Mouse (Mus musculus) stomach, embryonic 15.5 days (tissue): ENCODE data around the gene Birc6. TPM values are rescaled to one million over a fixed set of nuclear protein-coding genes. Genes with fewer than 3 reads are reported as not detected.

Experiments used
- ATAC-seq: fragments of 200-750 bp; cut with Nextera tagmentation; 2 replicates; pipeline ENCODE4 v1.8.0; 2017; ENCODE audit warnings: low read depth, moderate number of reproducible peaks, moderate TSS enrichment; ENCODE audit not compliant: insufficient read depth, low FRiP score
- H3K27ac ChIP-seq: fragments of 300-500 bp; sonication (generic); 2 replicates; pipeline ENCODE4 v1.5.1; 2015; ENCODE audit warnings: mild to moderate bottlenecking, inconsistent platforms
- H3K27me3 ChIP-seq: fragments of 300-500 bp; sonication (generic); replicated peaks from 2 replicates; pipeline ENCODE4 v1.6.1; 2015; ENCODE audit warnings: inconsistent platforms
- H3K36me3 ChIP-seq: fragments of 300-500 bp; sonication (generic); 2 replicates; pipeline ENCODE4 v1.6.1; 2015; ENCODE audit warnings: inconsistent platforms
- H3K4me1 ChIP-seq: fragments of 300-500 bp; sonication (generic); 2 replicates; pipeline ENCODE4 v1.6.1; 2015; ENCODE audit warnings: inconsistent platforms
- H3K4me2 ChIP-seq: fragments of 300-500 bp; sonication (generic); 2 replicates; pipeline ENCODE4 v1.6.1; 2015; ENCODE audit warnings: mild to moderate bottlenecking, inconsistent platforms
- H3K4me3 ChIP-seq: fragments of 300-500 bp; sonication (generic); replicated peaks from 2 replicates; pipeline ENCODE4 v1.5.1; 2015; ENCODE audit warnings: inconsistent platforms
- H3K9ac ChIP-seq: fragments of 300-500 bp; sonication (generic); 2 replicates; pipeline ENCODE4 v1.6.1; 2015; ENCODE audit warnings: inconsistent platforms
- H3K9me3 ChIP-seq: fragments of 300-500 bp; sonication (generic); 2 replicates; pipeline ENCODE4 v1.6.1; 2016; ENCODE audit warnings: inconsistent platforms
- WGBS: fragments of 180-500 bp; shearing (Covaris S2); methylation state at CpG from one replicate; pipeline ENCODE4 v1.1.7; 2015; 5-methylcytosine and 5-hydroxymethylcytosine counted together
- polyA plus RNA-seq: library from polyadenylated mRNA; unstranded; fragments of >200 nt; fragmentation: Nextera tagmentation; extraction: Ambion mirVana; gene quantifications from 2 replicates; pipeline ENCODE4 v1.2.1, GENCODE M21; 2015

Birc6 gene
- 81.8 and 82.6 TPM in 2 replicates for polyA plus RNA-seq

DNA sequence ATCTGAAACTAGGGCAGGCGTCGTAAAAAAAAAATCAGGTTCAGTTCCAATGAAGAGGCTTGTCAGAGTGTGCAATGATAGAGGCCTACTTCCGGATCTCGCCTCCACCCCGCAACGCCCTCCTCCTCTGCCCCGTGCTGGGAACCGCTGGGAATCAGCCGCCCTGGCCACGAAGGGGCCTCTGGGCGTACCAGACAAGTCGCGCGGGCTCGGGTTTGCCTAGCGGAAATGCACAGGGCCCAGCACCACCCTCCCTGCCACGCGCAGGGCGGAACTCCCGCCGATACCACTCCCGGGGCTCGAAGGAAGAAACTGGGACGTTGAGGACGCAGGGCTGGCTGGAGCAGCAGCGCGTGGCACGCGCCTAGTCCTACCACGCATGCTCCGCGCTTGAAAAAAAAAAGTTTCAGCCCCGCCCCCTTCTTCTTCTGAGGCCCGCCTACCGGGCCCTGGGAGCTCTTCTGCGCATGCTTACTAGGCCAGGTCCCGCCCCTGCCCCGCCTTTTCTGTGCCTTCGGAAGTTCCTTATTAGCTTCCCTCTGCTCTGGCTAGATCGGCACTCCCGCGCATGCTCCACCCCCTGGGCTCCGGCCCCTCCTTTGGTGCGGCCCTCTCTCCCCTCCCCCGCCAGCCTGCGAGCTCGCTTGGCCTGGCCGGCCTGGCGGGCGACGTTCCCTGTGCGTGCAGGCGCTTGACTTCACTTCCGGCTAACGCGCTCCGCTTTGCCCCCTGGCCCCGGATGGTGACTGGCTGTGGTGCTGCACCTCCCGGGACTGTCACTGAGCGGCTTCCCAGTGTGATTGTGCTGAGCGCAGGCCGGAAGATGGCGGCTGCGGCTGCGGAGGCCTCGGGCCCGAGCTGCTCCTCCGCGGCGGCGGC lies at the start of gene Birc6:
Gene Birc6 (plus strand): TSS at position 567 of the 879 bp plus-strand sequence.
- Histone ChIP-seq H3K4me2 (peak within 1 kb of the TSS; percentile 64), H3K27me3 (no peaks in the 10 kb centered on the region), H3K9ac (peak within 1 kb of the TSS; percentile 82), H3K9me3 (no peaks in the 10 kb centered on the region), H3K4me1 (peaks cover 3% of the 10 kb centered on the region; the same call in 1 of the 2 replicates), H3K36me3 (no peaks in the 10 kb centered on the region), H3K4me3 (peak within 1 kb of the TSS; percentile 93), H3K27ac (peak within 1 kb of the TSS; percentile 99)
- ATAC-seq, result peak; percentile 97
- under 1% methylated on average over 68 of the region's 71 CpGs for WGBS

DNA sequence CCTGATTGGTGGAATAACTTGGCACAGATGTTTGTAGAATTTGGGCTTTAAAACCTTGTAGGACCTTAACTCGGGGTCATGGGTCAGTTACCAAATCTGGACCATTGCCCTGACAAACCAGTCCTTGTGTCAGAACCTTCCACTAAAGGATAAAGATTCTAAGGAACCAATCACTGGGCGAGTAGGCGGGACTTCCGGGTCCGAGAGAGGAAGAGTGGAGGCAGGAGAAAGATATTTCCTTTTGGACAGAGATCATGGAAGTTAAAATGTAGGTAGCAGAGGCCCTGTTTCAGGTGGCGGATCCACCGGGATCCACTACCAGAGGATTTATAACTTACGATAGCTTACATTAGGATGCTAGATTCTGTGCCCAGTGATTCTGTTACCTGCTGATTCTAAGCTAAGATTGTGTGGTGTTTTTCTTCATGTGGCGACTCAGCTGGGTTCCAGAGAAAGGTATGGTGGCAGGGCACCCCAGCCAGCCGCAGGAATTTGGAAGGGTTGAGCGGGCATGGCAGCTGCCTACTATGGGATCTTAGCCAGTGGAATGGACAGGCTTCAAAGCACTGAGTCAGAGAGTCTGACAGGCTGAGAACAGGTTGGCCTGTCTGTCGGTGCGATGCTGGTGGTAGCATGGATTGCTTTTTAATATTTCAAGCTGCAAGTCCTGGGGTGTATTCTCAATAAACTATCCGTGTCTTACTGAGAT lies 47.6 kb upstream of the Birc6 start:
- no peak overlapping the region for H3K9ac ChIP-seq
- H3K9me3 ChIP-seq, result no peaks in the 10 kb centered on the region
- no peak overlapping the region for H3K4me2 ChIP-seq
- no peak for ATAC-seq
- WGBS, result 86% methylated on average over 14 of the region's 14 CpGs
- no peak overlapping the region for H3K4me3 ChIP-seq
- no peak overlapping the region for H3K27ac ChIP-seq
- no peaks in the 10 kb centered on the region for H3K36me3 ChIP-seq
- H3K27me3 ChIP-seq, result no peaks in the 10 kb centered on the region
- no peaks in the 10 kb centered on the region for H3K4me1 ChIP-seq

DNA sequence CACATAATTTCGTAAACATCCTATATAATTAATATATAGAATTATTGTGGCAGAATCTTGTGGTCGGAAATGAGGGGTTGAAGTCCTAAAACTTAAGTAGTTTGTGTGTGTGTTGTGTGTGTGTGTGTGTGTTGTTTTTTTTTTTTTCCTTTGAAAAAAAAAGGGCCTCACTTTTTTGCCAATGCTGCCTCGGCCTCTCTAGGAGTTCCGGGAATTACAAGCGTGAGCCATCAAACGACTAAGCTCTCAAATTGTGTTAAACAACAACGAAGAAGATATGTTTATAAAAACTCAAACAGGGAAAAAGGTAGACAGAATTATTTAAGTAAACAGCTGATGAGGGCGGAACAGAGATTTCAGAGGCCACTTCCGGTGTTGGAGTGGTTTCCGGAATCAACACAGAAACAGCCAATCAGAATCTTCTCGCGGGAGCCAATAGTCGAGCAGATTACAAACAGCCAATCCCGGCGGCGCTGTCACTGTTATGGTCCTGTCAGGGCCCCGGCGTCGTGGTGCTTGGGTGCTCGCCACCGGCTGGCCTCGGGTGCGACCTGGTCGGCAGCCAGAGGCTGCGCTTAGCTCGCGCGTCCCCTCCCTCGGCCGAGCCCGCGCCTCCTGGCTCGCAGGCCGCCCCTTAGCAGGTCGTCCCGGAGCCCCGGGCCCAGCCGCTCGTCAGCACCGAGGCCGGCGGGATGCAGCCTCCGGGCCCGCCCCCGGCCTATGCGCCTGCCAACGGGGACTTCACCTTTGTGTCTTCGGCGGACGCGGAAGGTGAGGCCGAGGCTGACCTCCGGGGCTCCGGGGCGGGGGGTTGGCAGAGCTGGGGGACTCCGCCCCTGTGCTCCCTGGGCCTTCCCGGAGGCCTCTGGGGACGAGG lies 38.8 kb upstream of the Birc6 start, which contains the start of gene Yipf4:
Gene Yipf4 (plus strand): TSS at position 470 of the 877 bp plus-strand sequence.
- H3K4me2 ChIP-seq, result peak within 1 kb of the TSS; percentile 49
- H3K27me3 ChIP-seq, result no peaks in the 10 kb centered on the region
- ATAC-seq, result peak; percentile 99
- H3K4me1 ChIP-seq, result peaks cover 3% of the 10 kb centered on the region; the same call in 1 of the 2 replicates
- H3K9me3 ChIP-seq, result no peaks in the 10 kb centered on the region
- H3K9ac ChIP-seq, result peak within 1 kb of the TSS; percentile 84
- peak within 1 kb of the TSS; percentile 87 for H3K27ac ChIP-seq
- peak within 1 kb of the TSS; percentile 98 for H3K4me3 ChIP-seq
- peaks cover 4% of the 10 kb centered on the region for H3K36me3 ChIP-seq
- 4% methylated on average over 56 of the region's 58 CpGs for WGBS

- WGBS, result under 1% methylated on average over 12 of the region's 12 CpGs
- peak overlapping the region; percentile 98 for H3K4me3 ChIP-seq
- ATAC-seq, result no peak
Measured at GRCm38 (mm10) chr17:74489901-74490220, 38.2 kb upstream of the Birc6 start.

GRCm38 (mm10) chr17:74491565-74491964 lies 36.5 kb upstream of the Birc6 start:
- Histone ChIP-seq H3K4me2 (no peak overlapping the region), H3K4me3 (no peak overlapping the region)
- 95% methylated on average over 3 of the region's 3 CpGs for WGBS

More at GRCm38 (mm10) chr17:74489901-74490220, 38.2 kb upstream of the Birc6 start:
- Histone ChIP-seq H3K36me3 (peaks cover 8% of the 10 kb centered on the region), H3K27me3 (no peaks in the 10 kb centered on the region), H3K27ac (peak overlapping the region; percentile 87), H3K9me3 (no peaks in the 10 kb centered on the region), H3K4me1 (peaks cover 3% of the 10 kb centered on the region; the same call in 1 of the 2 replicates), H3K9ac (peak overlapping the region; percentile 84), H3K4me2 (peak overlapping the region; percentile 49)

GRCm38 (mm10) chr17:74500204-74500603 lies 27.9 kb upstream of the Birc6 start:
- no peak overlapping the region for H3K4me2 ChIP-seq
- no peak overlapping the region for H3K4me3 ChIP-seq
- no peak overlapping the region for H3K27ac ChIP-seq
- H3K36me3 ChIP-seq, result peaks cover 19% of the 10 kb centered on the region
- no peaks in the 10 kb centered on the region for H3K4me1 ChIP-seq
- H3K9me3 ChIP-seq, result no peaks in the 10 kb centered on the region
- H3K27me3 ChIP-seq, result no peaks in the 10 kb centered on the region
- 67% methylated on average over 4 of the region's 4 CpGs for WGBS
- ATAC-seq, result no peak
- H3K9ac ChIP-seq, result no peak overlapping the region

More at GRCm38 (mm10) chr17:74491565-74491964, 36.5 kb upstream of the Birc6 start:
- no peaks in the 10 kb centered on the region for H3K27me3 ChIP-seq
- peaks cover 19% of the 10 kb centered on the region for H3K36me3 ChIP-seq
- H3K9ac ChIP-seq, result no peak overlapping the region
- peaks cover 3% of the 10 kb centered on the region; the same call in 1 of the 2 replicates for H3K4me1 ChIP-seq
- H3K9me3 ChIP-seq, result no peaks in the 10 kb centered on the region
- no peak for ATAC-seq
- no peak overlapping the region for H3K27ac ChIP-seq

GRCm38 (mm10) chr17:74501085-74501484 lies 27.0 kb upstream of the Birc6 start:
- H3K9ac ChIP-seq, result no peak overlapping the region
- no peak for ATAC-seq
- H3K4me2 ChIP-seq, result no peak overlapping the region
- no peaks in the 10 kb centered on the region for H3K4me1 ChIP-seq
- H3K4me3 ChIP-seq, result no peak overlapping the region
- H3K9me3 ChIP-seq, result no peaks in the 10 kb centered on the region
- peaks cover 13% of the 10 kb centered on the region; the same call in 1 of the 2 replicates for H3K36me3 ChIP-seq
- H3K27me3 ChIP-seq, result no peaks in the 10 kb centered on the region
- H3K27ac ChIP-seq, result no peak overlapping the region

- Histone ChIP-seq H3K9ac (no peak overlapping the region), H3K4me1 (no peaks in the 10 kb centered on the region), H3K4me2 (no peak overlapping the region), H3K9me3 (no peaks in the 10 kb centered on the region), H3K27ac (no peak overlapping the region), H3K27me3 (no peaks in the 10 kb centered on the region), H3K4me3 (no peak overlapping the region), H3K36me3 (no peaks in the 10 kb centered on the region)
- 62% methylated on average over 2 of the region's 2 CpGs for WGBS
- no peak for ATAC-seq
Measured at GRCm38 (mm10) chr17:74507934-74508333, 20.2 kb upstream of the Birc6 start.

GRCm38 (mm10) chr17:74508600-74508999 lies 19.5 kb upstream of the Birc6 start:
- Histone ChIP-seq H3K4me3 (no peak overlapping the region), H3K27ac (no peak overlapping the region), H3K9ac (no peak overlapping the region), H3K4me1 (no peaks in the 10 kb centered on the region), H3K36me3 (no peaks in the 10 kb centered on the region), H3K9me3 (no peaks in the 10 kb centered on the region), H3K27me3 (no peaks in the 10 kb centered on the region), H3K4me2 (no peak overlapping the region)
- ATAC-seq, result no peak
- WGBS, result 72% methylated on average over 3 of the region's 3 CpGs

- Histone ChIP-seq H3K4me3 (no peak overlapping the region), H3K4me2 (no peak overlapping the region), H3K4me1 (no peaks in the 10 kb centered on the region), H3K27ac (no peak overlapping the region), H3K9me3 (no peaks in the 10 kb centered on the region), H3K36me3 (no peaks in the 10 kb centered on the region), H3K27me3 (no peaks in the 10 kb centered on the region), H3K9ac (no peak overlapping the region)
- 82% methylated on average over 2 of the region's 2 CpGs for WGBS
- ATAC-seq, result no peak
Measured at GRCm38 (mm10) chr17:74512308-74512707, 15.8 kb upstream of the Birc6 start.
